Mouse (Mus musculus) ovary, adult 10 weeks (tissue): ENCODE data around the gene Gpr26. TPM values are rescaled to one million over a fixed set of nuclear protein-coding genes. Genes with fewer than 3 reads are reported as not detected.

Experiments used
- polyA plus RNA-seq: library from polyadenylated mRNA; stranded (reverse); fragments of 350-450 nt; fragmentation: Illumina TruSeq; extraction: RNeasy Lipid Tissue Mini Kit (QIAGEN cat#74804); gene quantifications from one replicate; pipeline ENCODE4 v1.2.3, GENCODE M21; 2014

The Gpr26 gene
- polyA plus RNA-seq, result not detected

DNA sequence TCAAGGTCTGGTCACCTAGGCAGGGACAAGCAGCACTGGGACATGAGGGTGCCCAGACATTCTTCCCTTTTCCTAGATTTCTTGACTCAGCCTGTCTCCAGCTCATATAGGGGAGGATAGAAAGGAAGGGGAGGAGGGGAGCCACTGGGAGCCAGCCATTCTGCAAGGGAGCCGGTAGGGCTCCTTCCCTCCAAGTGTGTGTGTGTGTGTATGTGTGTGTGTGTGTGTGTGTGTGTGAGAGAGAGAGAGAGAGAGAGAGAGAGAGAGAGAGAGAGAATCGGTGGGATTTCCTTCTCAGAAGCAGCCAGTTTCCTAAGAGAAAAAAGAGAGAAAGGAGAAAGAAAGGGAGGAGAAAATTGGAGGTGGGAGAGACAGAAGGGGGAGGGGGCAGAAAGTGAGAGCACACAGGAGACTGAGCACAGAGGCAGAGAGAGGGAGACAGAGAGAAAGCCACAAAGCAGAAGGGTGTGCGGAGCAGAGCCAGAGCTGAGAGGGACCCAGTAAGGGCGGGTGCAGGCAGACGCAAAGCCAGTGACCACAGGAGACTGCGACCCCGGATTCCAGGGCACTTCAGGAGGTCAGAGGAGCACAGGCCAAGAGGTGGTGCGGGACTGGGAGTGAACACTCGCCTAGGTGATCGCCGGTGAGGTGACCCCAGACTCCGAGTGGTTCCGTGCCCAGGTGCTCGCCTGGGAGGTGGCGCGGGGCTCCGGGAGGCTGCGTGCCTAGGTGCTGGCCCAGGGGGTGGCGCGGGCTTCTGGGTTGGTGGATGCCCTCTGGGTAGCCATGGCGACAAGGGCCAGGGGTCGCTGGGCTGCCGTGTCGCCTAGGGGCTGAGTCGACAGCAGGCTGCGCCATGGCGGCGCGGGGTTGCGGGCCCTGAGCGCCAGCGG is at the start of gene Gpr26:
TSS of gene Gpr26 (plus strand) at position 438 of the 893 bp plus-strand sequence.

Other genes starting within 250 kb of the Gpr26 start
- 1.9 TPM for gene Cpxm2, start 188.3 kb downstream of the Gpr26 start, polyA plus RNA-seq